Mouse (Mus musculus) liver, embryonic 14.5 days (tissue): ENCODE data around the gene Ext2. TPM values are rescaled to one million over a fixed set of nuclear protein-coding genes. Genes with fewer than 3 reads are reported as not detected.

Experiments
- ATAC-seq: fragments of 200-750 bp; cut with Nextera tagmentation; 2 replicates; pipeline ENCODE4 v1.8.0; 2017; ENCODE audit warnings: moderate number of reproducible peaks, mild to moderate bottlenecking, moderate library complexity; ENCODE audit not compliant: insufficient read depth
- DNase-seq, 3 experiments: peaks; one replicate each; pipeline ENCODE4 v3.0.0-alpha.2; 2012 to 2013; ENCODE audit warnings: low read depth in 3 of 3, low spot score in 3 of 3
- H3K27ac ChIP-seq: fragments of 300-500 bp; sonication (generic); 2 replicates; pipeline ENCODE4 v1.5.1; 2014; ENCODE audit warnings: moderate library complexity, mild to moderate bottlenecking, control low read depth, inconsistent platforms
- H3K27me3 ChIP-seq: fragments of 300-500 bp; sonication (generic); 2 replicates; pipeline ENCODE4 v1.6.1; 2014; ENCODE audit warnings: mild to moderate bottlenecking, low read length, moderate library complexity; ENCODE audit not compliant: control insufficient read depth, insufficient read depth
- H3K36me3 ChIP-seq: fragments of 300-500 bp; sonication (generic); replicated peaks from 2 replicates; pipeline ENCODE4 v1.6.1; 2014; ENCODE audit warnings: low read depth; ENCODE audit not compliant: control insufficient read depth, insufficient read depth
- H3K4me1 ChIP-seq, 2 experiments: fragments of 200-500 bp in 1 of 2; fragments of 300-500 bp in 1 of 2; sonication (generic) in 1 of 2; replicated peaks; 2 replicates each; pipeline ENCODE4 v1.6.1; 2012 to 2014; ENCODE audit warnings: antibody characterized with exemption in 1 of 2, inconsistent platforms in 1 of 2, low read length in 1 of 2; ENCODE audit not compliant: control insufficient read depth in 2 of 2, insufficient read depth in 2 of 2
- H3K4me2 ChIP-seq: fragments of 300-500 bp; sonication (generic); 2 replicates; pipeline ENCODE4 v1.6.1; 2014; ENCODE audit warnings: low read depth, mild to moderate bottlenecking, control low read depth, moderate library complexity
- H3K4me3 ChIP-seq, 2 experiments: fragments of 200-500 bp in 1 of 2; fragments of 300-500 bp in 1 of 2; sonication (generic) in 1 of 2; 2 replicates each; pipeline ENCODE4 v1.5.1; 2012 to 2014; ENCODE audit warnings: low read depth in 2 of 2, low read length in 2 of 2, mild to moderate bottlenecking in 2 of 2, control low read depth in 1 of 2, inconsistent platforms in 1 of 2, moderate library complexity in 1 of 2; ENCODE audit not compliant: insufficient read depth in 1 of 2
- H3K9ac ChIP-seq: fragments of 300-500 bp; sonication (generic); replicated peaks from 2 replicates; pipeline ENCODE4 v1.6.1; 2014; ENCODE audit warnings: mild to moderate bottlenecking, control low read depth, moderate library complexity
- H3K9me3 ChIP-seq: fragments of 300-500 bp; sonication (generic); 2 replicates; pipeline ENCODE4 v1.6.1; 2016; ENCODE audit warnings: low read length, mixed read lengths; ENCODE audit not compliant: control insufficient read depth
- CTCF ChIP-seq: IDR thresholded peaks from 2 replicates; pipeline ENCODE4 v1.5.1; 2016; ENCODE audit warnings: antibody characterized with exemption, low read depth, control low read depth
- EP300 ChIP-seq: IDR thresholded peaks from 2 replicates; pipeline ENCODE4 v1.6.1; 2016; ENCODE audit warnings: antibody characterized with exemption, low read depth
- WGBS: fragments of 180-500 bp; shearing (Covaris S2); extraction: QIAGEN DNeasy Blood & Tissue Kit; methylation state at CpG from one replicate; pipeline ENCODE4 v1.1.7; 2014; ENCODE audit not compliant: insufficient replicate concordance; 5-methylcytosine and 5-hydroxymethylcytosine counted together
- polyA plus RNA-seq, 2 experiments: library from polyadenylated mRNA; depleted of rRNA in 1 of 2; stranded (reverse) in 1 of 2; unstranded in 1 of 2; fragments of >200 nt; fragmentation: Nextera tagmentation in 1 of 2; extraction: Ambion mirVana in 1 of 2; gene quantifications; 2 replicates each; pipeline versions ENCODE4 v1.2.1 to v1.2.3; 2012 to 2014

Gene Ext2
- polyA plus RNA-seq, 2 experiments: 10.9 to 22.1 TPM

DNA sequence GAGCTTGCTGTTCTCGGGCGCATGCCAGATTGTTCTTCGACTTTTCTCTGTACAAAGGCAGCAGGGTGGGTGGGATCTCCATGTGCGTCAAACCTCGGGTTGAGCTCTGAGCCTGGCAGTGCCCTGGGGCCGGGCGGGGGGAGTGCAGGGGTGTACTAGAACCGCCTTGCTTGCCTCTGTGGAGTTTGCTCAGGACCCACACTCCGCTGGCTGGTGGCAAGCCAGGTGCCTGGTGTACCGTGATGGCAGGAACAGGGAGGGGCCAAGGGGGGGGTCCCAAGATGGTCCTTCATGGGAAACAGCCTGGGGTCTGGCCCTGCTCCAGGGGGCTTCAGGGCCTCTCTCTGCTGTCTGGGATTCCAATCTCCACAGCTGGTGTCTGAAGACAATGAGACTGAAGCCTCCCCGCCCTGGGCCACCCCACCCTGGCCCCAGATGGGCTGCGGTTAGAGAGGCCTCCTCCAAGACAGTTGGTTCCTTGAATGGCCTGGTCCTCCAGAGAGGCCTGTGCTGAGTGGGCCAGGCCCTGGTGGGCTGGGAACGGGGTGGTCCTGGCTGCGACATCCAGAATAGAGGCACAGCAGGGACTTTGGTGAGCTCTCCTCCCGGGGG lies 150.7 kb downstream of the Ext2 start:
- Histone ChIP-seq H3K4me3 (no peak overlapping the region), H3K36me3 (no peaks in the 10 kb centered on the region), H3K9me3 (no peaks in the 10 kb centered on the region), H3K27ac (no peak overlapping the region), H3K9ac (no peak overlapping the region), H3K4me1 (no peaks in the 10 kb centered on the region; a peak in 1 of 4 replicates), H3K4me2 (no peak overlapping the region), H3K27me3 (no peaks in the 10 kb centered on the region)
- no peak for ATAC-seq
- TF ChIP-seq CTCF (no peak), EP300 (no peak)
- 62% methylated on average over 15 of the region's 15 CpGs for WGBS
- DNase-seq: no peak

DNA sequence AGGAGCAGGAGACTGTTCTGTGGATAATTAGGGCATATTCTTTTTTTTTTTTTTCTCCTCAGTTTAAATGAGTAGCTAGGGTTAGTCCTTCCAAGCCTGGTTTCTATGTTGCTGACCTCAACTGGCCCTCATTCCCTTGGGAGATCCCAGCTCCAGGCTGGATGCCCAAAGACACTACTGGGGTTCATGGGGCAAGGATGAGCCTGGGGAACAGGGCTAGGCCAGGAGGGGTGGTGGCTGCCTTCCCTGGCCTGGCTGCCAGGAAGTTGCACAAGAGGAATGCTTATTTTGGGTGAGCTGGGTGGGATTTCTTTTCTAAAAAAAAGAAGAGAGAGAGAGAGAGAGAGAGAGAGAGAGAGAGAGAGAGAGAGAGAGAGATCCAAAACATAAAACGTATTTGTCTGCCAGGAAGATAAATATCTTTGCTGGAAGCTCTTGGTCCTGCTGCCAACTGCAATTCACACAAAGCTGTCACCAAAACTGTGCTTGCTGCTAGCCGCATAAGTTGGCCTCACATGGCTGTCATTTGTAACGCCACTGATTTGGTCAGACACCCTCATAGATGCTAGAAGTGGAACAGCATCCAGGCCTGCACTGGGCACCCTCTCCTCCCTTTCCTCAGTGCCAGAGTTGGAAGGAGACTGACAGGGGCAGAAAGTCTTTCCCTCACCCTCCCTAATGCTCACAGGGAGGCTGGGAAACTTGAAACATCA lies 156.1 kb downstream of the Ext2 start:
- no peak for ATAC-seq

DNA sequence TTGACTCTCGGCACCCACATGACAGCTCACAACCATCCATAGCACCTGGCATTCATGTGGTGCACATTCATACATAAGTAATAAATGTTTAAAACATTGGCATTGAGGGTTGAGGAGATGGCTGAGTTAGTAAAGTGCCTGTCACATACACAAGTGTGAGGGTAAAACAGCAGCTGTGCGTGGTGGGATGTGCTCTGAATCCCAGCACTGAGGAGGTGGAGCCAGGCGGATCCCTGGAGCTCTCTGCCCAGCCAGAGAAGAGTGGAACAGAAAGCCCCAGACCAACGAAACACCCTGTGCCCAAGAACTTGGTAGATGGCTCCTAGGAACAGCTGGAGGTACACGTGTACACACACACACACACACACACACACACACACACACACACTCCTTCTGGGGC lies 156.9 kb downstream of the Ext2 start:
- H3K36me3 ChIP-seq: no peaks in the 10 kb centered on the region
- H3K27ac ChIP-seq: no peak overlapping the region
- WGBS: 56% methylated on average over 5 of the region's 5 CpGs
- no peaks in the 10 kb centered on the region for H3K27me3 ChIP-seq
- H3K4me3 ChIP-seq: no peak overlapping the region
- H3K4me1 ChIP-seq: peaks cover 0 to 5% of the 10 kb centered on the region in 2 experiments; a peak in 1 of 4 replicates
- no peak overlapping the region for H3K9ac ChIP-seq
- no peak overlapping the region for H3K4me2 ChIP-seq
- DNase-seq (no peak), ATAC-seq (no peak)
- TF ChIP-seq CTCF: no peak
- no peak for TF ChIP-seq EP300
- no peaks in the 10 kb centered on the region for H3K9me3 ChIP-seq

More for the DNA sequence above, 156.1 kb downstream of the Ext2 start:
- H3K36me3 ChIP-seq: no peaks in the 10 kb centered on the region
- no peak overlapping the region for H3K27ac ChIP-seq
- no peaks in the 10 kb centered on the region for H3K27me3 ChIP-seq
- TF ChIP-seq EP300: no peak
- TF ChIP-seq CTCF: no peak
- H3K4me2 ChIP-seq: no peak overlapping the region
- H3K4me3 ChIP-seq: no peak overlapping the region
- 35% methylated on average over 3 of the region's 3 CpGs for WGBS
- peaks cover 0 to 5% of the 10 kb centered on the region in 2 experiments; a peak in 1 of 4 replicates for H3K4me1 ChIP-seq
- H3K9ac ChIP-seq: no peak overlapping the region
- no peaks in the 10 kb centered on the region for H3K9me3 ChIP-seq
- DNase-seq: no peak

DNA sequence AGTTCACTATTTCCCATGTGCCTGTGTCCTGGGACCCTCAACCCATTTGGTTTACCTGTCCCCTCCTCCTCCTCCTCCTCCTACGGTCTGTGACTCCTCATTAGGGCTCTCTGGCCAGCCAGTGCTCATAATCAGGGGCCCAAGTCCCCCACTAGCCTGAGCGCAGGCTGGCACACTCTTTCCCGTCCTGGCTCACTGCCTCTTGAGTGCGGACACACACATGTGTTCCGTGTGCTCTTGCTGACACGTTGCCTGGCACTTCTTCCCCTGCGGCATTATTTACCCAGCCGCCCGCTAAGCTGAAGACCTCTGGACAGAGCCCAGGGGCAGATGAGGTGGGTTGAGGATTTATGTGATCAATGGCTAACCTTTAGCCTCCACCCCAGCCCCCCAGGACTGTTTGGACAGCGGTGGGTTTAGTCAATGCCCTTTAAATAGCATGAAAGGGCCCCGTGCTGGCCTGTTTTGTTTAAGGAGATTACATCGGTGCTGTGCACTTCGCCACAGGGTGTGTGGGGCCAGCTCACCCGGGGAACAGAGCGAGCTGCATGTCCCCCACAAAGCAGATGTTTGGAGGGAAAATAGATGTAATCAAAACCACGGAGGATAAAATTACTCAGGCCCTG lies 160.0 kb downstream of the Ext2 start:
- Histone ChIP-seq H3K4me1 (peaks cover 0 to 5% of the 10 kb centered on the region in 2 experiments; a peak in 1 of 4 replicates), H3K36me3 (no peaks in the 10 kb centered on the region), H3K4me3 (no peak overlapping the region), H3K9ac (no peak overlapping the region), H3K9me3 (no peaks in the 10 kb centered on the region), H3K27me3 (no peaks in the 10 kb centered on the region; the same call in 1 of the 2 replicates), H3K4me2 (peak overlapping the region; percentile 0; the same call in 1 of the 2 replicates), H3K27ac (no peak overlapping the region)
- DNase-seq (no peak), ATAC-seq (peak; percentile 51)
- WGBS: 49% methylated on average over 16 of the region's 16 CpGs
- TF ChIP-seq CTCF: no peak
- TF ChIP-seq EP300: no peak

DNA sequence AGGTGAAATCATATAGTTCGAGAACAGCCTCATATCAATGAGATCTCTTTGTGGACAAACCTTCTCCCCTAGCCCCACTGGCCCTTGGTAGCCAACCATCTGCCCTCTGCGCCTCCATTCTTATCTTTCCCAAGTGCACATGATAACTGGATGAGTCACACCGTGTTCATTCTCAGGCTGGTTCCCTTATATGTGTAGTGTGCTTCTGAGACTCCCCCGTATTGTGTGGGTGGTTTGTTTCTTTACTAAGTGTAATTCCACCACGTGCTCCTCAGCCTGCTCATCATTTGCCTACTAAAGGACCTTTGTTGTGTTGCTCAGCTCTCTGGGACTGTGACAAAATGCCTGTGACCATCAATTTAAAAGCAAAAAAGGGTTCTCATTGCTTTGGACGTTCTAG lies 161.3 kb downstream of the Ext2 start:
- no peaks in the 10 kb centered on the region; the same call in 1 of the 2 replicates for H3K27me3 ChIP-seq
- H3K4me2 ChIP-seq: no peak overlapping the region
- 42% methylated on average over 6 of the region's 6 CpGs for WGBS
- ATAC-seq (no peak), DNase-seq (no peak)
- H3K4me1 ChIP-seq: peaks cover 0 to 4% of the 10 kb centered on the region in 2 experiments; a peak in 1 of 4 replicates
- H3K36me3 ChIP-seq: no peaks in the 10 kb centered on the region
- no peak overlapping the region for H3K4me3 ChIP-seq
- no peak overlapping the region for H3K9ac ChIP-seq
- H3K9me3 ChIP-seq: no peaks in the 10 kb centered on the region
- TF ChIP-seq CTCF: no peak
- TF ChIP-seq EP300: no peak
- no peak overlapping the region for H3K27ac ChIP-seq
